Mouse (Mus musculus) embryonic facial prominence, embryonic 14.5 days (tissue): ENCODE results near the gene Gla. TPM values are rescaled to one million over a fixed set of nuclear protein-coding genes. Genes with fewer than 3 reads are reported as not detected.

Source experiments
- ATAC-seq: fragments of 200-750 bp; cut with Nextera tagmentation; 2 replicates; pipeline ENCODE4 v1.8.0; 2017; ENCODE audit warnings: low read depth, moderate number of reproducible peaks, moderate TSS enrichment
- DNase-seq: peaks from one replicate; pipeline ENCODE4 v3.0.0-alpha.2; 2015; ENCODE audit warnings: low spot score
- H3K27ac ChIP-seq: fragments of 300-500 bp; sonication (generic); replicated peaks from 2 replicates; pipeline ENCODE4 v1.5.1; 2014; ENCODE audit warnings: low read depth, mild to moderate bottlenecking, low read length, moderate library complexity
- H3K27me3 ChIP-seq: fragments of 300-500 bp; sonication (generic); replicated peaks from 2 replicates; pipeline ENCODE4 v1.6.1; 2014; ENCODE audit warnings: low read length; ENCODE audit not compliant: control insufficient read depth, insufficient read depth
- H3K36me3 ChIP-seq: fragments of 300-500 bp; sonication (generic); 2 replicates; pipeline ENCODE4 v1.6.1; 2014; ENCODE audit warnings: low read length, mixed read lengths; ENCODE audit not compliant: control insufficient read depth, insufficient read depth
- H3K4me1 ChIP-seq: fragments of 300-500 bp; sonication (generic); 2 replicates; pipeline ENCODE4 v1.6.1; 2014; ENCODE audit warnings: antibody characterized with exemption, low read length; ENCODE audit not compliant: control insufficient read depth, insufficient read depth
- H3K4me2 ChIP-seq: fragments of 300-500 bp; sonication (generic); 2 replicates; pipeline ENCODE4 v1.6.1; 2014; ENCODE audit warnings: low read depth, mild to moderate bottlenecking, low read length, moderate library complexity, mixed read lengths
- H3K4me3 ChIP-seq: fragments of 300-500 bp; sonication (generic); 2 replicates; pipeline ENCODE4 v1.5.1; 2014; ENCODE audit warnings: low read depth, mild to moderate bottlenecking, low read length
- H3K9ac ChIP-seq: fragments of 300-500 bp; sonication (generic); 2 replicates; pipeline ENCODE4 v1.6.1; 2014; ENCODE audit warnings: low read depth, mild to moderate bottlenecking, low read length, moderate library complexity, mixed read lengths
- H3K9me3 ChIP-seq: fragments of 300-500 bp; sonication (generic); 2 replicates; pipeline ENCODE4 v1.6.1; 2016; ENCODE audit warnings: low read length; ENCODE audit not compliant: control insufficient read depth
- WGBS: fragments of 180-500 bp; shearing (Covaris S2); extraction: QIAGEN DNeasy Blood & Tissue Kit; methylation state at CpG from one replicate; pipeline ENCODE4 v1.1.7; 2014; 5-methylcytosine and 5-hydroxymethylcytosine counted together
- polyA plus RNA-seq: library from polyadenylated mRNA; unstranded; fragments of >200 nt; fragmentation: Nextera tagmentation; extraction: Ambion mirVana; gene quantifications from 2 replicates; pipeline ENCODE4 v1.2.1, GENCODE M21; 2014

Gla gene
- polyA plus RNA-seq, 1 experiment from 2014 or later = 4.9 TPM

GRCm38 (mm10) chrX:134582888-134583669, 17.8 kb downstream of the Gla start, which contains the start of gene Btk:
TSS of gene Btk (minus strand) at chrX:134583570.
- Histone ChIP-seq H3K36me3 (peaks cover 7% of the 10 kb centered on the region), H3K27me3 (no peaks in the 10 kb centered on the region; the same call in 1 of the 2 replicates), H3K4me3 (no peak within 1 kb of the TSS), H3K4me1 (no peaks in the 10 kb centered on the region), H3K9ac (no peak within 1 kb of the TSS), H3K4me2 (no peak within 1 kb of the TSS), H3K9me3 (no peaks in the 10 kb centered on the region), H3K27ac (no peak within 1 kb of the TSS)
- ATAC-seq = no peak
- 79% methylated on average over 11 of the region's 11 CpGs for WGBS
- no peak for DNase-seq

- DNase-seq = no peak
- Histone ChIP-seq H3K36me3 (peaks cover 3% of the 10 kb centered on the region; the same call in 1 of the 2 replicates), H3K9ac (no peak overlapping the region), H3K9me3 (no peaks in the 10 kb centered on the region), H3K27me3 (no peaks in the 10 kb centered on the region; the same call in 1 of the 2 replicates), H3K4me3 (no peak overlapping the region), H3K4me2 (no peak overlapping the region), H3K27ac (no peak overlapping the region), H3K4me1 (no peaks in the 10 kb centered on the region)
- 92% methylated on average over 6 of the region's 11 CpGs for WGBS
- no peak for ATAC-seq
Measured at GRCm38 (mm10) chrX:134582270-134582669, 18.7 kb downstream of the Gla start.

GRCm38 (mm10) chrX:134580528-134581305, 20.2 kb downstream of the Gla start:
- WGBS = 85% methylated on average over 14 of the region's 14 CpGs
- no peak overlapping the region for H3K9ac ChIP-seq
- H3K27me3 ChIP-seq = no peaks in the 10 kb centered on the region; the same call in 1 of the 2 replicates
- H3K4me3 ChIP-seq = no peak overlapping the region
- H3K27ac ChIP-seq = no peak overlapping the region
- H3K9me3 ChIP-seq = no peaks in the 10 kb centered on the region
- H3K36me3 ChIP-seq = no peaks in the 10 kb centered on the region
- H3K4me1 ChIP-seq = no peaks in the 10 kb centered on the region
- no peak for ATAC-seq
- no peak for DNase-seq
- no peak overlapping the region for H3K4me2 ChIP-seq

GRCm38 (mm10) chrX:134577896-134578295, 23.0 kb downstream of the Gla start:
- Histone ChIP-seq H3K4me3 (no peak overlapping the region), H3K4me2 (no peak overlapping the region), H3K9me3 (no peaks in the 10 kb centered on the region), H3K27me3 (no peaks in the 10 kb centered on the region; the same call in 1 of the 2 replicates), H3K27ac (no peak overlapping the region), H3K9ac (no peak overlapping the region), H3K36me3 (no peaks in the 10 kb centered on the region), H3K4me1 (no peaks in the 10 kb centered on the region)
- ATAC-seq (no peak), DNase-seq (no peak)
- 83% methylated on average over 4 of the region's 4 CpGs for WGBS

- Histone ChIP-seq H3K36me3 (no peaks in the 10 kb centered on the region), H3K27ac (no peak overlapping the region), H3K27me3 (no peaks in the 10 kb centered on the region), H3K4me2 (no peak overlapping the region), H3K4me3 (no peak overlapping the region), H3K9me3 (no peaks in the 10 kb centered on the region), H3K4me1 (no peaks in the 10 kb centered on the region), H3K9ac (no peak overlapping the region)
- DNase-seq (no peak), ATAC-seq (no peak)
- 81% methylated on average over 8 of the region's 8 CpGs for WGBS
Measured at GRCm38 (mm10) chrX:134566536-134567222, 34.2 kb downstream of the Gla start.

- Histone ChIP-seq H3K4me1 (no peaks in the 10 kb centered on the region), H3K36me3 (no peaks in the 10 kb centered on the region), H3K27ac (no peak overlapping the region), H3K9me3 (no peaks in the 10 kb centered on the region), H3K27me3 (no peaks in the 10 kb centered on the region), H3K4me2 (no peak overlapping the region), H3K4me3 (no peak overlapping the region), H3K9ac (no peak overlapping the region)
- DNase-seq (no peak), ATAC-seq (no peak)
- WGBS = 79% methylated on average over 4 of the region's 4 CpGs
Measured at GRCm38 (mm10) chrX:134564326-134564725, 36.6 kb downstream of the Gla start.

GRCm38 (mm10) chrX:134554425-134554824, 46.5 kb downstream of the Gla start:
- H3K27ac ChIP-seq = no peak overlapping the region
- no peak overlapping the region for H3K4me3 ChIP-seq
- H3K4me2 ChIP-seq = no peak overlapping the region
- WGBS = 67% methylated on average over 6 of the region's 6 CpGs
- H3K9me3 ChIP-seq = no peaks in the 10 kb centered on the region
- H3K36me3 ChIP-seq = no peaks in the 10 kb centered on the region
- no peak overlapping the region for H3K9ac ChIP-seq
- ATAC-seq (no peak), DNase-seq (no peak)
- no peaks in the 10 kb centered on the region for H3K4me1 ChIP-seq
- no peaks in the 10 kb centered on the region for H3K27me3 ChIP-seq

GRCm38 (mm10) chrX:134553326-134553725, 47.6 kb downstream of the Gla start:
- H3K36me3 ChIP-seq = no peaks in the 10 kb centered on the region
- no peaks in the 10 kb centered on the region for H3K9me3 ChIP-seq
- no peaks in the 10 kb centered on the region for H3K27me3 ChIP-seq
- H3K4me2 ChIP-seq = no peak overlapping the region
- no peak for ATAC-seq
- no peak overlapping the region for H3K27ac ChIP-seq
- DNase-seq = no peak
- 68% methylated on average over 4 of the region's 4 CpGs for WGBS
- H3K4me3 ChIP-seq = no peak overlapping the region
- H3K4me1 ChIP-seq = no peaks in the 10 kb centered on the region
- H3K9ac ChIP-seq = no peak overlapping the region
